Mouse (Mus musculus): ENCODE measurements around the gene Map2k2.
A peak's percentile ranks its signal among the peaks of the same experiment; 100 is the strongest.
"Not testable (repeated sequence)": the region's sequence is repeated elsewhere in the genome, so short reads cannot be mapped to it uniquely, and the experiment has no call there.

Map2k2 gene

DNA sequence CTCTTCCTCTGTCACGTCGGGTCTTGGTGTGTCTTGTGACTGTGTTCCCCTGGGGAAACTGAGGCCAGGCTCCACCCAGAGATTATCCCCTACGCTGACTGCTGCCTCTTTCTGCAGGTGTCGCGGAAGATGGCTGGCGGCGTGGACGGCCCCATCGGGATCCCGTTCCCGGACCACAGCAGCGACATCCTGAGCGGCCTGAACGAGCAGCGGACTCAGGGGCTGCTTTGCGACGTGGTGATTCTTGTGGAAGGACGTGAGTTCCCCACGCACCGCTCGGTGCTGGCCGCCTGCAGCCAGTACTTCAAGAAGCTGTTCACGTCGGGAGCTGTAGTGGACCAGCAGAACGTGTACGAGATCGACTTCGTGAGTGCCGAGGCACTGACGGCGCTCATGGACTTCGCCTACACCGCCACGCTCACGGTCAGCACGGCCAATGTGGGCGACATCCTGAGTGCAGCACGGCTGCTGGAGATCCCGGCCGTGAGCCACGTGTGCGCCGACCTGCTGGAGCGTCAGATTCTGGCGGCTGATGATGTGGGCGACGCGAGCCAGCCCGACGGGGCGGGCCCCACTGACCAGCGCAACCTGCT is 38.2 kb downstream of the Map2k2 start:
- DNase-seq, result no peak

DNA sequence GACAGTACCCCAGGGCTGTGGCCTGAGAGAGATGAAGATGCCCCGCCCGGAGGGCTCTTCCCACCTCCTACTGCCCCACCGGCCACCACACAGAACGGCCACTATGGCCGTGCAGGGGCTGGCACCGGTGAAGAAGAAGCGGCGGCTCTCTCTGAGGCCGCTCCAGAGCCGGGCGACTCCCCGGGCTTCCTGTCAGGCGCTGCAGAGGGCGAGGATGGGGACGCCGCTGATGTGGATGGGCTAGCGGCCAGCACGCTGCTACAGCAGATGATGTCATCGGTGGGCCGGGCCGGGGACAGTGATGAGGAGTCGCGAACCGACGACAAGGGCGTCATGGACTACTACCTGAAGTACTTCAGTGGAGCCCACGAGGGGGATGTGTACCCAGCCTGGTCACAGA is 39.0 kb downstream of the Map2k2 start:
- DNase-seq, result peak; percentile 61

DNA sequence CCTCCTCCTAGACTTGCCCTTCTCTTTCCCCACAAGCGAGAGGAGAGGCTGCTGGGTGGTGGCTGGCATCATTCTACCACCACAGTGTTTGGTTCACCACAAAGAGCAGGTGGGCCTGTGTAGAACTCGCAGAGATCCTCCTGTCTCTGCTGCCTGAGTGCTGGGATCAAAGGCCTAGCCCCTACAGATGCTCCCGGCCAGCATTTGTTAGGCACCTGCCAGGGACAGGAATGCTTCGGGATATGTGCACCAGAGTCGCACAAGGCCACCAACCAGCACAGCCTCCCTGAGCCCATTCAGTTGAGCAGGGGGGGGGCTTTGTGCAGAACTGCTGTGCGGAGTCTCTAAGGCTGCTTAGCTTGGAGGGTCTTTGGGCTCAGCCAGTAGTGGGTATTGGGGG is 39.6 kb downstream of the Map2k2 start:
- DNase-seq, result no peak

DNA sequence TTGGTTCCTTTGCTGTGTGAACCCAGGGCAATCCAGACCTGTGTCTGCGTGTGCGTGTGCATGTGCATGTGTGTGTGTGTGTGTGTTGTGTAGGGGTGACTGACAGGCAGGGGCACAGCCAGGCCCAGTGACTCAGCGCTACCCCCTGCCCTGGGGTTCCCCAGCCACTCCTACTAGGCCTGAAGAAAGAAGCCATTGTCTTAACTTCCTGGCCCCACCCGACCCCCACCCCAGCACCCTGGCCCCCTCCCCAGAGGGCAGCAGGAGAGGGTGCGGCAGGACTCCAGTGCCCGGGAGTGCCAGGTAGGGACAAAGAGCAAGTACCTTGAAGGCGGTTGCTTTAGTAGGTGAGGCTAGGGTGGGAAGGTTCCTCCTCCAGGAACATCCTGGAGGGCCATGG is 40.1 kb downstream of the Map2k2 start:
- DNase-seq, result no peak

DNA sequence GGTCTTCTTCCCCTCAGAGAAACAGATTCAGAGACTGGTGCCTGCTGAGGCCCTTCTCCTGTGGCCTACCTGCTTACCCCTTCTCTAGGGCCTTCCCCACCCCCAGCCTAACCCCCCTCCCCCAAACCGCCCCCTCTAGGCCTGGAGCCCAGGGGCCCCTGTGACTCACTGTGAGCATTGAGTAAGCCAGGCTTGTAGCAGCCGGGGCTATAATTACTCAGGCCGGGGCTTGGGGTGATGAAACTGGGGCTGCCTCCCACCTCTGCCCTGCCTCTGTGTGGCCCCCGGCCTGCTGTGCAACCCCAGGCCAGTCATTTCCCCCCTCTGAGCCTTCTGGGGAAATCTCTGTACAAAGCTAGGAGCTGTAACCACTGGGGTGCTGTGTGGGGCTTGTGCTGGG is 40.6 kb downstream of the Map2k2 start:
- DNase-seq, result no peak

DNA sequence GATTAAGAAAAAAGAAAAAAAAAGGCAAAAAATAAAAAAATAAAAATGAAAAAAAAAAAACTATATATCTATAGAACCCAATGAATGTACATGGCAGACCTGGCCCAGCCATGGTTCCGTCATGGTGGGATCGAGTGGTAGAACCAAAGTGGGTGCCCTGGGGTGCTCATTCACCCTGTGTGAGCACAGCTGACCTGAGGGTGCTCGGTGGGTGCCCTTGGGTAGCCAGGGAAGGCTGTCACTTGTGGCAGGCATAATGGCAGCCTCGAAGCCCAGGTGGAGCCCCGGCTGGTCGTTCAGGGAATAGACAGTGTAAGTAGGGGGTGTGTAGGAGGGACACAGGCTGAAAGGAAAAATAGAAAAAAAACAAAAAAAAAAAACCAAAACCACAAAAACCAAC is 45.5 kb downstream of the Map2k2 start:
- DNase-seq, result no peak

DNA sequence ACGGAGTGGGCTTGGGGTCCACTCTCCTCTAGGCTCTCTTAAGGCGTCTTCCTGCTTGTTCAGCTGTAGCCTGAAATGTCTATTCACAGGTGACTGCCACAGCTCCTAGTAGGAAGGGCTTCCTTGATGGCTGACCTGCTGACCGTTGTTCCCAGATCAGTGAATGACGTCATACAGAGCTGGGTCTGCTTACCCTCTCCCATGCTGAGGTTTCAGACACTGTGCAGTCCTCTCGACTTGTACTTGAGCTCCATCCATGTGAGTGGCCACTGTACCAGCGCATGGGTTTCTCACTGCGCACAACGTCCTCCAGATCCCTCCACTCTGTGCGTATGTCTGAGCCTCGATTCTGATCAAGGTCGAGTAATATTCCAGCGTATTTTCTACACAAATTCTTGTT is 46.9 kb downstream of the Map2k2 start:
- no peak for DNase-seq

DNA sequence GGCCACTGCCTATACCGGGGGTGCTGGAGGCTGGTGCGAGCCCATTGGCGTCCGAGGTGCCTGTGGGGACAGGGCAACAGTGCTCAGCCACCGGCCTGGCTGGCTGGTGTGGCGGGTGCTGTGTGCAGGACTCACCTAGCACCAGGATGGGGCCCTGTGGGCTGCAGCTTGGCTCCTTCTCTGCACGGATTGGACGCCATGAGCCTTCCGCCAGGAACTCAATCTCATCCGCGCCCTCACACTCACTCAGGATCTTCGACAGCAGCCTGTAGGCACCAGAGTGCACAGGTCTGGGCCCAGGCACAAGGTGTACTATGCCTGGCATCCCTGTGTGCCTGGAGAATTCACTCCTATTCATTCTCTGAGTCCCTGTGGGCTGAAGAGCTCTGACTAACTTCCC is 48.6 kb downstream of the Map2k2 start:
- no peak for DNase-seq

DNA sequence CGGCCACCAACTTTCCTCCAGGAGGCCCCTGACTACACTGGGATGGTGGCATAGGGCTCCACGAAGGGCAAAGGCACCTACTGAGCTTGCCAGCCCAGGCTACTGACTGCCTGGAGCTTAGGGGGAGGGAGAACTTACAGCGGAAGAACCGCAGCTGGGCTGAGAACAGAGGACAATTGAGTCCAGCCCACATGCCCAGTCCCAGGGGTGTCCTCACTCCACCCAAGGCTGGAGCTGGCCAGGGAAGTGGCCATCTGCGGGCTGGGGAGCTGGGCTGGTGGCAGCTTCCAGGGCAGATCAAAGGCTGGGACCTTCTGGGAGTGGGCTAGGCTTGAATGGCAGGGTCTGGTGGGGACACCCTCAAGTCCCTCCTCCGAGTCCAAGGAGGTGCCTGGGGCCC is 49.0 kb downstream of the Map2k2 start:
- no peak for DNase-seq

DNA sequence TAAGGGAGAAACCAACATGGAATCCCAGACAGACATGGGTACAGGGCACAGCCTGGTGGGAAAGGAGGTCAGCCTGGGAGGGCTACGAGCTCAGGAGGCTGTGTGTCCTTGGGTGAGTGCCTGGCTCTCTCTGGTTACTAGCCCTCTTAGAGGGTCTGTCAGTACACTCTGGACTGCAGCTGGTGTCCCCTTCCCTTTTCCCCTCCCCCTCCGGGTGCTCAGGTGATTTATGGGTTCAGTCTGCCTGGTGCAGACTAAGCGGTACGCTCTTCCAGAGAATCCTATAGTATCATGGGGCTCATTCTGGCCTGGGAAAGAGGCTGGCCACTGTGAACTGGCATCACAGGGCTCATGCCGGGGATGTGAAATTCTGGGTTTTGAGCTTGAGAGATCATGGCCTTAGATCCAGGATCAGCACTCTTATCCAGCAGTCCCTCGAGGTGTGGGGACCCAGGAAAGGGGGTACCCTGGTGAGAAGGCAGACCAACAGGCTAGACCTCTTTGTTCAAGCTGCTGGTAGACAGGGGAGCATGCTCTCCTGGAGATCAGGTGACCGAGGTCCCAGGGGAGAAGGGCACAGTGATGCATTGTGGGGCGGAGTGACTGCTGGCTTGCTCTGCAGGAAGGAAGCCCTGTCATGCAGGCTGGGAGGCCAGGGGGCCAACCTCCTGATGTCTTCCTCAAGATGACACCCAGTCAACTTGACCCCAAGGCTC is 56.0 kb downstream of the Map2k2 start:
- DNase-seq, result peak; percentile 51

DNA sequence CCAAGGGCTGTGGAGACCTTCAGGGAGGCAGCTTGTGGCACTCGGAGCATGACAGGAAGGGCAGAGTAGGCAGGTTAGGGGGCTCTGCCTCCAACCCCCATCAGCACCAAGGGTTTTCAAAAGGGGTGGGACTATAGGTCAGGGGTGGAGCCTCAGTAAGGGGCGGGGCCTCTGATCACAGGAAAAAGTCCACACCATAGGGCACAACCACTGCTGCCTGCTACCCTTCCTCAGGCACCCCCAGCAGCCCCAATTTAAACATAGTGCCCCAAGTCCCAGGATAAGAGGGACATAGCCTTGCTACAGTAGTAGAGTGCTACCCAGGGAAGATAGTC is 56.6 kb downstream of the Map2k2 start:
- DNase-seq, result no peak

DNA sequence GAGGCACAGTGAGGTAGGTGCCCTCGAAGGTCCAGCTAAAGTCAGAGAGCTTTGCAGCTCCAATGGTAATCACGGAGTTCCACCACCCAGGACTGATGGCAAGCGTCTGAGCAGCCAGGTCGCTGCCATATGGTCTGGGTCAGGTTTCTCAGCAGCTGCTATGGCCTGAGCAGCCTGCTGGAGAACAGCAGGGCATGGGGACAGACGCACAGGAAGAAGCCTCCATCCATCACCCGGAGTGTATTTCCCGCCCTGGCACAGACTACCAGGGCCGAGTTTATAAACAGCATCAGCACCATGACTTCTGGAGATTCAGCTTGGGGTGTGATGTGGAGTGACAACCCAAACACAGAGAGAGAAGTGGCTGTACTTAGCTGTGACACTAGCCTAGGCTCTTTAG is 59.4 kb downstream of the Map2k2 start:
- DNase-seq, result peak; percentile 67

DNA sequence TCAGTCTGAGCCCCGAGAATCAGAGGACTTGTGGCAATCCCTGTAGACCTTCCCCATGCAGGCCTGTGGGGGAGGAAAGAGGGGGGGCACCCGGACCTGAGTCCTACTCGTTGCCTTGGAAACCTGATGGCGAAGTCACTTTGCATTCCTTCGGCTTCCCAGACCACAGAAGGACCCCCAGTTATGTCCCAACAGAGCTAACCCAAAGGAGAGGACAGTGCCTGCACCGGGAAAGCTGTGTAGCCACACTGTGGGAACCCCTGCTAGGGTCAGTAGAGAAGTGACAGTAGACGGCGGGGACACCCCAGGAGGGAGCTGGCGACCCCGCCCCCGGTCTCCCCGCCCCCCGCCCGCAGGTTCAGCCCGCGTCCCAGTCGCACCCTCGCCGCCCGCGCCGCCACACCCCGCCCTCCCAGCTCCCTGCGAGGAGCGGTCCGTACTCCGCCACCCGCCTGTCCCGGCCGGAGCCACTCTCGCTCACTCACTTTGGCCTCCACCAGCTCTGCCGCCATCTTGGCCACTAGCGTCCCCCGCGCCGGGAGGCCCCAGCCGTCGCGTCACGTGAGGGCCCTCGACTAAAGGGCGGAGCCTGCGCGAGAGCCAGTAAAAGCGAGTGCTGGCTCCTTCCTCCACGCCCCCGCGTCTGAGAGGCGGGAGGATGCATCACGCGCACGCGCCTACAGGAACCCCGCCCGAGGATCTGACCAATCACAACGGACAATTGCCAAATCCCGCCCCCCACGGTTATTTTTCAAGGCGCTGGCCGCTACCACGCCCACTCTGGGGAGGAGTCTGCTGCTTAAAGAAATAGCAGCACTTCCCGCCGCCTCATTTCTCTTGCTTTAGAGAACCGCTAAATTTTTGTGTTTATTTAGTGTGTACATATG is 61.7 kb downstream of the Map2k2 start, which contains the start of gene Pias4:
Gene Pias4 (minus strand): TSS at position 724 of the 887 bp plus-strand sequence.
- peak; percentile 100 for DNase-seq

DNA sequence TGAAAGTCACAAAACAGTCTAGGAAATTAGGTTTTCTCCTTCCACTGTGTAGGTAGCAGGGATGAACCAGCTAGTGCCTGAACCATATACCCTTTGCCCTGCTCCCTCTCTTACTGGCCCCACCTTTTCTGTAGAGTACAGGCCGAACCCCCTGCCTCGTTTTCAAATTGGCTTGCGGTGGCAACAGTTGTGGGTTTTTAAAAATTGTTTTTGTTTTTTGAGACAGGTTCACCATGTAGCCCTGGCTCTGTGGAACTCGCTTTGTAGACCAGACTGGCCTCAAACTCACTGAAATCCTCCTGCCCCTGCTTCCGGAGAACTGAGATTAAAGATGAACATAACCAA is 62.3 kb downstream of the Map2k2 start:
- no peak for DNase-seq

DNA sequence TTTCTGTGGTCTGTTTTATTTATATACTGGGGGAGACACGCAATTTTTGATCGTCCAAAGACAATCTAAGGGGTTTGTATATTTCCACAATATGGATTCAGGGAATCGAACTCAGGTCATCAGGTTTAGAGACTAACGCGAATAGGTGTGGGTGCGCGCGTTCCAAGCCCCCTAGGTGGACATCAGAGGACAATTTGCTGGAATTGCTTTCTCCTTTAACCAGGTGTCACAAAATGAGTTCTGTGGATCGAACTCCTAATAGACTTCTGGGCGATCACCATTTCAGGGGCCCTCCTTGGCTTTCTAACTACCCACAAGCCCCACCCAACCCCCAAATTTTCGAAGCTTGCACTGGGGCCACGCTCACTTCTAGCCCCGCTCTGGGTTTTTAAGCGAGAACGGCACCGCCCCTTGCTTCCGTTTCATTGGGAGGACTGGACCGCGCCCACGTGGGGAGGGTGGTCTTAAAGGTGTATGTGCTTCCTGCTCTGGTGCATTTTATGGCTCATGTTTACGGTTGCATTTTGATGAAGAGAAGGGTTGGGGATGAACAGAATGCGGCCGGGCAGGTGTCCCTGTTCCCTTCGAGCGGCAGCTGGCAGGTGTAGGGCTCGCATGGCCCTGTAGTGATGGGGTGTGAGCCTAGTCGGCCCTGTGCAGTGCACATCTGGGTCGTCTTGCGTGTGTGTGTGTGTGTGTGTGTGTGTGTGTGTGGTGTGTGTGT is 63.0 kb downstream of the Map2k2 start:
- DNase-seq, result peak; percentile 96

DNA sequence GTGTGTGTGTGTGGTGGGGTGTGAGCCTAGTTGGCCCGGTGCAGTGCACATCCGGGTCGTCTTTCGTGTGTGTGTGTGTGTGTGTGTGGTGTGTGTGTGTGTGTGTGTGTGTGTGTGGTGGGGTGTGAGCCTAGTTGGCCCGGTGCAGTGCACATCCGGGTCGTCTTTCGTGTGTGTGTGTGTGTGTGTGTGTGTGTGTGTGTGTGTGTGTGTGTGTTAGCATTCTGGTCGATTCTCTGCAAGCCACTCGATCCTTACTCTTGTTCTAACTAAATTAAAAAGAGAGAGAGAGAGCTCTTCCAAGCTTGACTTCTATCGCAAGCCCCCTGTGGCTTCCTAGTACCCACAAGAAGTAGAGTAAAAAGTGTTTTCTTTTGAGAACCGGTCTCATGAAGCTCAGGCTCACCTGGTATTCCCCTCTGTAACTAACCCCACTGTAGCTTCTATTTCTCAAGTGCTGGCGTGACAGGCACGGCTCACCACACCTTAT is 63.7 kb downstream of the Map2k2 start:
- peak; percentile 45 for DNase-seq

DNA sequence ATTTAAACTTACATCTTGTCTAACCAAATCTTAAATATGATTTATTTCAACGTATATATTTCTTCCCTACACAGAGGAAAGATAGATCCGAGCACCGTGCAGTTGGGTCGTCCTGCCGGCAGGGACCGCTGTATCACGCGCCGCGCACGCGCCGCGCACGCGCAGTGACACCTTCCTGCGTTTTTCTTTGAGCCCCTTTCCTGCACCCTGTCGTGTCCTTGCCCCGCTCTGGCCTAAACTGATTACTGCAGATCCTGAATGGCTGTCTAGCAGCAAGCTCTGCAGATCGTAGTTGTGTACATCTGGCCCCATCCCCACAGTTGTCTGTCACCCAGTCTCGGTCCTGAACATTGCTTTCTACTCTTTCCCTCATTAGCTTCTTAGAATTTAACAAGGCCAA is 67.4 kb downstream of the Map2k2 start:
- DNase-seq, result peak; percentile 81

DNA sequence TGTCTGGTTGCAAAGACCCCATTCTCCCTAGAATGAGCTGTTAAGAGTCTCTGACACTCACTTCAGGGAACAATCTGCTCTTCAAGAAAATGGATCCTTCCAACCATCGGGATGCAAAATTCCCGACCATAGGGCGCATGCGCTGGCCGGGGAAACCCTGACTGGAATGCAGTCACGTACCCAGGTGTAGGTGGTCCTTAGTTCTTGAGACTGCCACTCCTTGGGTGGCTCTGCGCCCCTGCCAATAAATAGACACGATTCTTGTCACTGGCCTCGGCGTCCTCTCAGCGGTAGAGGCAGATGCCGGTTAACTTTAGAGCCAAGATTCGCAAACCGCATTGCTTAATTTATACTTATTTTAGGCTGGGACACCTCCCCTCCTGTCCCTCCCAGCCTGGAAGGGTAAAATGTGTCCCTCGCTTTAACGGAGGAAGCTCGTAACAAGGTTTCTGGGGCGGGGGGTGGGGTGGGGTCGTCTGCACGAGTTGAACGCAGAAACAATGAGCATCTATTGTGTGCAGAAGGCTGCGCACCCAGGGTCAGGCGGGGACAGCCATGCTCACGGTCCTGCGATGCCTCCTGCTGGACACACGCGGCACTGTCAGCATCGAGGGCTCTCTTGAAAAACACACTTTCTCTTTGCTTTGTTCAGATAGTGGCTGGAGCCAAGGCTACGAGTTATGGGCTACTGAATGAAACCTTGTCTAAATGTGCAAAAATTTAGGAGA is 69.1 kb downstream of the Map2k2 start:
- DNase-seq, result peak; percentile 94

DNA sequence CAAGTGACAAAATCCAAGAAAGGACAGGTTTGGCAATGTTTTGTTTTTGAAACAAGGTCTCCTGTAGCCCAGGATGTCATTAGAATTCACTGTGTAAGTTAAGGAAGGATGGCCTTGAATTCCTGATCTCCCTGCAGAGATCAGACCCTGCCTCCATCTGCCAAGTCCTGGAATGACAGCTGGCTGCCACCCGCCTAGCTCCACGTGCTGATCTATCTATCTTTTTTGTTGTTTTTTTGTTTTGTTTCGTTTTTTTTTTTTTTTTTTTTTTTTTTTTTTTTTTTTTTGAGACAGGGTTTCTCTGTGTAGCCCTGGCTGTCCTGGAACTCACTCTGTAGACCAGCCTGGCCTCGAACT is 69.6 kb downstream of the Map2k2 start:
- not testable (repeated sequence) for DNase-seq

DNA sequence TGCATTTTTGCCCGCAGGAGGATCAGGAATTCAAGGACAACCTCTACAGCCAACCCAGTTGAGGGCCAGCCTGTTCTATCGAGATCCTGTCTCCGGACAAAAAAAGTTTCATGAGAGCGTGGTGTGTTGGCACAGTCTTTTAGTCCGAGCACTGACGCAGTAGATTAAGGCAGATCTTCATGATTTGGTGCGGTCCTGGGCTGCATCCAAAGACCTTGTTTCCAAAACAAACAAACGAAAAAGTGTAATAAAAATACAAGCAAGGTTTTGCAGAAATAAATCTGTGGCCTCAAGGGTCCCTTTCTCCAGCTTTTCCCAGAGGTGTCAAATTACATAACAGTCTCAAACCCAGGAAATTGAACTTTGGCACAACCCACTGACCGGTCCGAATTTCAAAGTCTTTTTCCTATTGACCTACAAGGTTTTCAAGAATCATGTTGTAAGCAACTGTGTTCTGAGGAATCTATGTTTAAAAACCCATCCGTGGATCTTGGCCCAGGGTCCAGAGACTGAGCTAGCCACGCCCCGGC is 70.3 kb downstream of the Map2k2 start:
- no peak for DNase-seq

DNA sequence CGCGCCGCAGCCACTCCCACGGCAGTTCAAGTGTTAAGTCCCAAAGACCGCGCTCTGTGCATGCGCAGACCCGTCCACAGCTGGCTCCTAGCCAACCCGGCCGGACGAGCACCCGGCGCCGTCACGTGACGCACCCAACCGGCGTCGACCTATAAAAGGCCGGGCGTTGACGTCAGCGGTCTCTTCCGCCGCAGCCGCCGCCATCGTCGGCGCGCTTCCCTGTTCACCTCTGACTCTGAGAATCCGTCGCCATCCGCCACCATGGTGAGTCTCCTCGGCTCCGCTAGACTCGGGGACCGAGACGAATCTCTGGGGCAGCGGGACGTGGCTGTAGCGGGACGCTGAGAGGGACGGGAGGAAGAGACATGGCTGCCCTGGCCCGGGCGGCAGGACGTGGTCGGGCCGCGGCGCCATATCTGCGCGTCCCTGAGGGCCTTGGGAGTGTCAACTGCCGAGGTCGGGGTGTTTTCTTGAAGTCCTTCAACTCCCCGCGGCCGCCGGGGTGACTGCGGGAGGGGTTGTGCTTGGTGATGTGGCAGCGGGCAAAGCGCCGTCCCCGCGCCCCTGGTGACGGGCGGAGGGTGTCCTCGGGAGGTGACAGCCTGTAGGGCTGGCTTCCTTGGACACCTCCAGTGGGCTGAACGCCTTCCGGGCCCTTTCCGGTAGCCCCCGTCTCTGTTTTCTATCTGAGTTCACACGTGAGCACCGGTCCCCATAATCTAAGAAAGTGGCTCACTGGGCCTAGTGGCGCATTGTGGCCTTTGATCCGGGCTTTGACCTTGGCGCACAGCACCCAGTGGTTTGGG is 71.0 kb downstream of the Map2k2 start, which contains the start of gene Eef2:
Gene Eef2 (plus strand): TSS at position 166 of the 806 bp plus-strand sequence.
- DNase-seq, result peak; percentile 99

All from lung, postnatal 36 days (tissue).